Mouse (Mus musculus) gastrocnemius, postnatal 36 days (tissue): Measurements from ENCODE around the gene Slc7a6. TPM values are rescaled to one million over a fixed set of nuclear protein-coding genes. Genes with fewer than 3 reads are reported as not detected.
A peak's percentile ranks its signal among the peaks of the same experiment; 100 is the strongest.

Experiments used
- DNase-seq, 2 experiments: peaks; one replicate each; pipeline ENCODE4 v3.0.0; 2022
- intact Hi-C: fragments of 180-260 bp; cut with DNase I; formaldehyde crosslinking; loops from one replicate; pipeline ENCODE4 v1.15.1; 2025
- total RNA-seq, 2 experiments: library from RNA; stranded (reverse); gene quantifications; 2 replicates each; pipeline ENCODE4 v1.2.3; 2021

Slc7a6 gene
- total RNA-seq, 2 experiments from 2014 or later, result 5.9 to 10.1 TPM

GRCm38 (mm10) chr8:106138616-106139015 lies 30.0 kb upstream of the Slc7a6 start:
- no peak for DNase-seq
- intact Hi-C loops, result no loop called here

GRCm38 (mm10) chr8:106140191-106140590 lies 28.5 kb upstream of the Slc7a6 start:
- no peak for DNase-seq

GRCm38 (mm10) chr8:106140769-106141168 lies 27.9 kb upstream of the Slc7a6 start:
- peak; percentile 74 to 78 for DNase-seq
- intact Hi-C loops, result loop anchor here (2.0 to 10.0 kb wide), 2 partner anchors 58 to 264 kb away; no protein-coding TSS in a partner anchor

More at GRCm38 (mm10) chr8:106140191-106140590, 28.5 kb upstream of the Slc7a6 start:
- intact Hi-C loops, result loop anchor here (2.0 to 10.0 kb wide), 2 partner anchors 59 to 265 kb away; no protein-coding TSS in a partner anchor

DNA sequence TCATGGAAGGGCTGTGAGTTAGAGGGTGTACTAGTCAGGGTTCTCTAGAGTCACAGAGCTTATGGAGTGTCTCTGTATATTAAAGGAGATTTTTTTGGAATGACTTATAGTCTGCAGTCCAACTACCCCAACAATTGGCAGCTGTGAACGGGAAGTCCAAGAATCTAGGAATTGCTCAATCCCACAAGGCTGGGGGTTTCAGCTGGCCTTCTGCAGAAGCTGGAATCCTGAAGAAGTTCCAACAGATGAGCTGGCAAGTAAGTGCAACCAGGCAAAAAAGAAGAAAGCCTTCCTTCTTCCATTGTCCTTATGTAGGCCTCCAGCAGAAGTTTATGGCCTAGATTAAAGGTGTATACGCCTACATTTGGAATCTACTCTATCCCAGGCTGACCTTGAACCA lies 23.3 kb upstream of the Slc7a6 start:
- intact Hi-C loops, result loop anchor here (10.0 kb wide), 1 partner anchor 259 kb away; no protein-coding TSS in a partner anchor
- no peak for DNase-seq

DNA sequence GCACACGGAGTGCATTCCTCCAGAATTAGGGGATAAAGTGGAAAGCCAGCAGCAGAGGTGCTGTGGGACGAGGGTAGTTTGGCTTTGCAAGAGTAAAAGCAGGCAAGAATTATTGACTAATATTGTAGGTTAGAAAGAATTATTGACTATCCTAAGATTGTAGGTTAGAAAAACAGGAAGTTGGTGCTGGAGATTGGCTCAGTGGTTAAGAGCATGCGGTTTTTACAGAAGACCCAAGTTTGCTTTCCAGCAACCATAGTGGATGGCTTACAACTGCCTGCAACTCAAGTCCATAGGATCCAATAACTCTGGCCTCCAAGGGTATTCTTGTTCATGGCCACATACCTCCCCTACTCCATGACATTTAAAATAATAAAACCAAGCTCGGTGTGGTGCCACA lies 22.6 kb upstream of the Slc7a6 start:
- intact Hi-C loops, result loop anchor here (10.0 kb wide), 1 partner anchor 259 kb away; no protein-coding TSS in a partner anchor
- no peak for DNase-seq

- DNase-seq, result peak; percentile 49 to 67
- intact Hi-C loops, result loop anchor here (10.0 kb wide), 1 partner anchor 257 kb away; no protein-coding TSS in a partner anchor
Measured at GRCm38 (mm10) chr8:106147868-106148565, 20.6 kb upstream of the Slc7a6 start.

GRCm38 (mm10) chr8:106149025-106149424 lies 19.6 kb upstream of the Slc7a6 start:
- DNase-seq, result no peak
- intact Hi-C loops, result loop anchor here (10.0 kb wide), 1 partner anchor 256 kb away; no protein-coding TSS in a partner anchor

- DNase-seq, result peak; percentile 88 to 89
- intact Hi-C loops, result loop anchor here (10.0 kb wide), 1 partner anchor 255 kb away; no protein-coding TSS in a partner anchor
Measured at GRCm38 (mm10) chr8:106149801-106150652, 18.6 kb upstream of the Slc7a6 start, which contains the start of gene Pla2g15. Gene Pla2g15 (plus strand): TSS chr8:106150399.

DNA sequence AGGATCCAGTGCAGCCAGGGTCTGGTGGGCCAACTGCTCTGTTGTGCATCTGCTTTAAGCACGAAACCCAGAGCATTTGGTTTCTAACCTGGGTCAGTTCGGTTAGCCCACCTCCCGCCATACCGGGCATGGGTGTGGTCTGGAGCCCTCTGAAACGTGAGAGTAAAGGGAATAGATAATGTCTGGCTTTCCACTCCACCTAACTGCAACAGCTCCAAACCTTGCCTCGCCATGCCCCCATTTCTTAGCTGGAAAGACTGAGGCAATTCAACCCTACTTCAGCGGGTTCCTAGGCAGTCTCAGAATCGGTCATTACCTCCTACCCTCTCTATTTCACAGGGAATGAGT lies 18.0 kb upstream of the Slc7a6 start:
- no peak for DNase-seq
- intact Hi-C loops, result no loop called here

DNA sequence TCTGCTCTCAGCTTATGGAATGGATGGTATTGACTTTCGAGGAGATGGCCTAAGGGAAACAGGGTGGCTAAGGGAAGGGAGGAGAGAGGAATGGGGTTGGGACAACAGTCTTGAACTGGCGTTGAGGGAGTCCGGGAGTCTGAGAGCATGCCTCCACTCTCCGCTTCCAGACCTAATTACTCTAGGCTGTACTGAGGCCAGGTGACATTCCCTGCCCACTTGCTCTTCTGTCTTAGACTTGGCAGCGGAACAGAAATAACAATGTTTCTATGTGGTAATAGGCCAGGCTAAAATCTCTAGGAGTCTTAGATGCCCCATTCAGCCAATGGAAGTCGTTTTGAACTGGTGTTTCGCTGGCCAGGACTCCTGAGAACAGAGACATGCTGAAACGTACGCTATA lies 17.6 kb upstream of the Slc7a6 start:
- no peak for DNase-seq

GRCm38 (mm10) chr8:106152876-106153275 lies 15.8 kb upstream of the Slc7a6 start:
- intact Hi-C loops, result no loop called here
- no peak for DNase-seq

More for the DNA sequence above, 17.6 kb upstream of the Slc7a6 start:
- intact Hi-C loops, result no loop called here

DNA sequence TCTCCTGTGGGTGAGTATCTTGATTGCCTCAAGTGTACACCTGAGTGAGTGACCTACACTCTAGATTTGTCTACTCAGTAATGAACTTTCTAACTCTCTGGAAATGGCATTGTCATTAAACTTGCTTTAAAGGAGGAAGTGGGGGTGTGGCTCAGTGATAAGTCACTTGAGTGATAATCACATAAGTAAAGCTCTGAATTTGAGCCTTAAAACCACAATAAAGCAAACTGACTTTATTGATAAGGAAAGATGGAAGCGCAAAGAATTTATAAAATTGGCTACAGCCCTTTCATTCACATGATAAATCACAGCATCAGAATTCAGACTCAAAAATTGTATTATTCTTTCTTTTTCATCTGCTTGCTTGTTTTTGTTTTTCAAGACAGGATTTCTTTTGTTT lies 11.2 kb upstream of the Slc7a6 start:
- intact Hi-C loops, result no loop called here
- no peak for DNase-seq

- DNase-seq, result no peak
- intact Hi-C loops, result no loop called here
Measured at GRCm38 (mm10) chr8:106158381-106158780, 10.3 kb upstream of the Slc7a6 start.

- intact Hi-C loops, result no loop called here
- DNase-seq, result no peak
Measured at GRCm38 (mm10) chr8:106159876-106160275, 8.8 kb upstream of the Slc7a6 start.

DNA sequence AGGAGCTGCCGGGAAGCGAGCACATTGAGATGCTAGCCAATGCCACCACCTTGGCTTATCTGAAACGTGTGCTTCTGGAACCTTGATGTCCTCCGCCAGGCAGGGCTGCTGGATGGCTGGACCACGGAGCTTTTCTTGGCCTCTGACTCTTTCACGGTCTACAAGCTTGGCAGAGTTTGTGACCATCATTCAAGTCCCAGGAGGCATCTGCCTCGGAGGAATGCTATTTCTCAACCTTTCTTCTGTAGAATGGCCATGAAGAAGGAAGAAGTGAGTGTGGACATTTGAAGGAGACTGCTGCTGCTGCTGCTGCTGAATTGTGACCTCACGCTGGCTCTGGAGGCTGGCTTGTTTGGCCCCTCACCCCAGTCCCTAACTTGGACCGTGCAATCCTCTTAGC lies 5.4 kb upstream of the Slc7a6 start:
- intact Hi-C loops, result no loop called here
- no peak for DNase-seq

GRCm38 (mm10) chr8:106165460-106165859 lies 3.2 kb upstream of the Slc7a6 start:
- intact Hi-C loops, result loop anchor here (5.0 kb wide), 1 partner anchor 37 kb away; no protein-coding TSS in a partner anchor

GRCm38 (mm10) chr8:106169017-106169933 lies 618 bp downstream of the Slc7a6 start:
- intact Hi-C loops, result loop anchor here (5.0 kb wide), 1 partner anchor 33 kb away; no protein-coding TSS in a partner anchor
- peak in 1 of 2 experiments; percentile 23 for DNase-seq

More at GRCm38 (mm10) chr8:106165460-106165859, 3.2 kb upstream of the Slc7a6 start:
- DNase-seq, result peak; percentile 53 to 62

DNA sequence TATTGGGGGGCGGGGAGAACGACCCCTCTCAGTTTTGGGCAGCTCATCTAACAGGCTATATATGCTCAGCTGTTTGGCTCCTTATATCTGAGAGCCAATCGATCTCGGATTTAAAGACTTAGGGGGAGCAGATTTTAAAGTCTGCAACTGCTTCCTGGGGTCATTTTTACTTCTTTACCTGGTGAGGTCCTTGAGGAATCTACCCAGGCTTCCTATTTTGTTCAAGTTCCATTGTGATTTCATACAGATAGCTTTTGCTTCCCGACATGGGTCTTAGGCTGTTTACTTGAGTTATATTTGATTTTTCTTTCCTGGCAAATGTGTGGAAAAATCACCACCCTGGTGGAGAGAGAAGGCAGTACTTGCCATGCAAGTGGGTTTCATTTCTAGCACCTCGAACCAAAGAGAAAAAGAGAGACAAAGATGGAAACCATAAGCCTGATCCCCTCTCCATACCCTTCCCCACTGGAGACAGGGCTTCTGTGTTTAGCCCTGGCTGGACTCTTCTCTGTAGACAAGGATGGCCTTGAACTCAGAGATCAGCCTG lies 1.4 kb downstream of the Slc7a6 start:
- intact Hi-C loops, result loop anchor here (5.0 kb wide), 1 partner anchor 32 kb away; no protein-coding TSS in a partner anchor
- no peak for DNase-seq

DNA sequence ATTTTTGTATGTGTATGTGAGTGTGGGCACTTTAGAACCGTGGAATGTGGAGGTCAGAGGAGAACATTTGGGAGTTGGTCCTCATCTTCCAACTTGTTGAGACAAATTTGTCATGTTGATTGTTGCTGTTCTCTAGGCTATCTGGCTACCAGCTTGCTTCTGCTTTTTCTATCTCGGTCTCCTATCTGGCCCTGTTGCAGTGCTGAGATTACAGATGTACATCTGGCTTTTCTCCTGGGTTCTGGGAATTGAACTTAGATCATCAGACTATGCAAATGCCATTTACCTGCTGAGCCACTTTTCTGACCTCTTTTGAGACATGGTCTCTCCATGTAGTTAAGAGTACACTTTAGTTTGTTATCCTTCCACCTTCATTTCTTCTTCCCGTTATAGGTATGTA lies 4.9 kb downstream of the Slc7a6 start:
- intact Hi-C loops, result no loop called here
- no peak for DNase-seq
